Mouse (Mus musculus): ENCODE measurements around the gene Caskin2. TPM values are rescaled to one million over a fixed set of nuclear protein-coding genes. Genes with fewer than 3 reads are reported as not detected.

Gene Caskin2
- polyA plus RNA-seq, 1 experiment from 2014 or later = 16.2 TPM

- Histone ChIP-seq H3K9ac (ENCODE audit: low read length) (no peak overlapping the region), H3K9me3 (ENCODE audit: control insufficient read depth, low read length) (no peaks in the 10 kb centered on the region), H3K36me3 (ENCODE audit: control insufficient read depth, insufficient read depth, low read length) (no peaks in the 10 kb centered on the region), H3K4me3 (ENCODE audit: low read depth, low read length) (no peak overlapping the region), H3K27me3 (ENCODE audit: control insufficient read depth, insufficient read depth, low read length) (no peaks in the 10 kb centered on the region), H3K27ac (replicated peaks; ENCODE audit: low read depth, low read length) (no peak overlapping the region), H3K4me1 (ENCODE audit: control insufficient read depth, insufficient read depth, low read length) (no peaks in the 10 kb centered on the region), H3K4me2 (ENCODE audit: low read depth, severe bottlenecking) (no peak overlapping the region)
- DNase-seq (ENCODE audit: low spot score) (no peak), ATAC-seq (ENCODE audit: insufficient number of reproducible peaks, low FRiP score, low TSS enrichment, low read depth) (no peak)
- whole genome bisulfite sequencing = 86% methylated on average over 7 of the region's 7 CpGs
Observed at GRCm38 (mm10) chr11:115752653-115753052, 60.8 kb downstream of the Caskin2 start.

- ATAC-seq (ENCODE audit: insufficient number of reproducible peaks, low FRiP score, low TSS enrichment, low read depth) = no peak
- WGBS = 62% methylated on average over 2 of the region's 2 CpGs
- Histone ChIP-seq H3K27me3 (ENCODE audit: control insufficient read depth, insufficient read depth, low read length) (no peaks in the 10 kb centered on the region), H3K9me3 (ENCODE audit: control insufficient read depth, low read length) (no peaks in the 10 kb centered on the region), H3K9ac (ENCODE audit: low read length) (no peak overlapping the region), H3K27ac (replicated peaks; ENCODE audit: low read depth, low read length) (no peak overlapping the region), H3K4me2 (ENCODE audit: low read depth, severe bottlenecking) (no peak overlapping the region), H3K4me3 (ENCODE audit: low read depth, low read length) (no peak overlapping the region), H3K36me3 (ENCODE audit: control insufficient read depth, insufficient read depth, low read length) (no peaks in the 10 kb centered on the region), H3K4me1 (ENCODE audit: control insufficient read depth, insufficient read depth, low read length) (no peaks in the 10 kb centered on the region)
- no peak for DNase-seq (ENCODE audit: low spot score)
Observed at GRCm38 (mm10) chr11:115751725-115752124, 61.7 kb downstream of the Caskin2 start.

DNA sequence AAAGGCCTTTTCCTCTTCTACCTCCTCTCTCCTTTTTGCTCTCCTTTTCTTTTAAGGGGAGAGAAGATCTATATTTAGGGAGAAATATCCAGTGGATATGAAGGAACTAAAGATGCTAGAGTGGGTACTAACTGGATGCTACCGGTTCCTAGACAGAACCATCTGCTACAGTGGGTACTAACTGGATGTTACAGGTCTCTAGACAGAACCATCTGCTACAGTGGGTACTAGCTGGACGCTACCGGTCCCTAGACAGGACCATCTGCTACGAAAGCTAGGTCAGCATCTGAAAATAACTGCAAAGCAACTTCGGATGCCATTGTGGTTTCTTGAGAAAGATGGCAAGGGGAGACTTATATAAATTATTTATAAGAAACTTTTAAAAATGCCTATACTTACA lies 63.6 kb downstream of the Caskin2 start:
- no peak overlapping the region for H3K27ac ChIP-seq (replicated peaks; ENCODE audit: low read depth, low read length)
- no peak overlapping the region for H3K4me2 ChIP-seq (ENCODE audit: low read depth, severe bottlenecking)
- H3K4me3 ChIP-seq (ENCODE audit: low read depth, low read length) = no peak overlapping the region
- no peak for ATAC-seq (ENCODE audit: insufficient number of reproducible peaks, low FRiP score, low TSS enrichment, low read depth)
- no peaks in the 10 kb centered on the region for H3K4me1 ChIP-seq (ENCODE audit: control insufficient read depth, insufficient read depth, low read length)
- H3K27me3 ChIP-seq (ENCODE audit: control insufficient read depth, insufficient read depth, low read length) = no peaks in the 10 kb centered on the region
- no peaks in the 10 kb centered on the region for H3K36me3 ChIP-seq (ENCODE audit: control insufficient read depth, insufficient read depth, low read length)
- H3K9ac ChIP-seq (ENCODE audit: low read length) = no peak overlapping the region
- DNase-seq (ENCODE audit: low spot score) = no peak
- H3K9me3 ChIP-seq (ENCODE audit: control insufficient read depth, low read length) = no peaks in the 10 kb centered on the region
- 92% methylated on average over 5 of the region's 5 CpGs for WGBS

Small RNA genes lying within 50 kb of the gene (microRNA-seq; reads per million reads assigned to microRNA genes)
- not detected for gene Mir5621

Other genes with a start within 250 kb of the Caskin2 start
- 213 and 220 TPM in 2 replicates for gene Nup85, start 249.2 kb downstream of the Caskin2 start, polyA plus RNA-seq (2014; fragmentation: Nextera tagmentation; extraction: Ambion mirVana)
- 111 and 122 TPM in 2 replicates for gene Mrps7, start 209.7 kb downstream of the Caskin2 start, polyA plus RNA-seq (2014; fragmentation: Nextera tagmentation; extraction: Ambion mirVana)
- 21.3 and 26.5 TPM in 2 replicates for gene Gga3, start 209.6 kb downstream of the Caskin2 start, polyA plus RNA-seq (2014; fragmentation: Nextera tagmentation; extraction: Ambion mirVana)
- gene Mif4gd, start 200.7 kb downstream of the Caskin2 start, polyA plus RNA-seq (2014; fragmentation: Nextera tagmentation; extraction: Ambion mirVana) = 18.0 and 19.3 TPM in 2 replicates
- gene Slc25a19, start 185.3 kb downstream of the Caskin2 start, polyA plus RNA-seq (2014; fragmentation: Nextera tagmentation; extraction: Ambion mirVana) = 30.3 and 32.6 TPM in 2 replicates
- 52.5 and 58.3 TPM in 2 replicates for gene Grb2, start 105.0 kb downstream of the Caskin2 start, polyA plus RNA-seq (2014; fragmentation: Nextera tagmentation; extraction: Ambion mirVana)
- 15.8 and 17.4 TPM in 2 replicates for gene Tmem94, start 48.2 kb downstream of the Caskin2 start, polyA plus RNA-seq (2014; fragmentation: Nextera tagmentation; extraction: Ambion mirVana)
- 29.2 and 32.8 TPM in 2 replicates for gene Tsen54, start 1.1 kb upstream of the Caskin2 start, polyA plus RNA-seq (2014; fragmentation: Nextera tagmentation; extraction: Ambion mirVana)
- gene Llgl2, start 10.4 kb upstream of the Caskin2 start, polyA plus RNA-seq (2014; fragmentation: Nextera tagmentation; extraction: Ambion mirVana) = 6.2 and 8.5 TPM in 2 replicates
- gene Myo15b, start 44.8 kb upstream of the Caskin2 start, polyA plus RNA-seq (2014; fragmentation: Nextera tagmentation; extraction: Ambion mirVana) = 0.11 TPM in 1 of 2 replicates, not detected in the other
- 1.3 and 2.0 TPM in 2 replicates for gene Smim5, start 86.3 kb upstream of the Caskin2 start, polyA plus RNA-seq (2014; fragmentation: Nextera tagmentation; extraction: Ambion mirVana)
- gene Smim6, start 98.4 kb upstream of the Caskin2 start, polyA plus RNA-seq (2014; fragmentation: Nextera tagmentation; extraction: Ambion mirVana) = 0.31 and 0.52 TPM in 2 replicates
- gene Sap30bp, start 119.6 kb upstream of the Caskin2 start, polyA plus RNA-seq (2014; fragmentation: Nextera tagmentation; extraction: Ambion mirVana) = 50.7 and 56.2 TPM in 2 replicates
- gene Recql5, start 119.8 kb upstream of the Caskin2 start, polyA plus RNA-seq (2014; fragmentation: Nextera tagmentation; extraction: Ambion mirVana) = 21.2 and 21.5 TPM in 2 replicates
- gene Itgb4, start 161.1 kb upstream of the Caskin2 start, polyA plus RNA-seq (2014; fragmentation: Nextera tagmentation; extraction: Ambion mirVana) = 1.0 and 1.5 TPM in 2 replicates
- gene Galk1, start 199.1 kb upstream of the Caskin2 start, polyA plus RNA-seq (2014; fragmentation: Nextera tagmentation; extraction: Ambion mirVana) = 164 and 168 TPM in 2 replicates
- gene H3f3b, start 214.3 kb upstream of the Caskin2 start, polyA plus RNA-seq (2014; fragmentation: Nextera tagmentation; extraction: Ambion mirVana) = 2,190 and 2,300 TPM in 2 replicates
- 34.6 and 37.0 TPM in 2 replicates for gene Unk, start 216.7 kb upstream of the Caskin2 start, polyA plus RNA-seq (2014; fragmentation: Nextera tagmentation; extraction: Ambion mirVana)

All from limb, embryonic 11.5 days (tissue).